Mouse (Mus musculus): ENCODE measurements around the gene Ap1b1.

DNA sequence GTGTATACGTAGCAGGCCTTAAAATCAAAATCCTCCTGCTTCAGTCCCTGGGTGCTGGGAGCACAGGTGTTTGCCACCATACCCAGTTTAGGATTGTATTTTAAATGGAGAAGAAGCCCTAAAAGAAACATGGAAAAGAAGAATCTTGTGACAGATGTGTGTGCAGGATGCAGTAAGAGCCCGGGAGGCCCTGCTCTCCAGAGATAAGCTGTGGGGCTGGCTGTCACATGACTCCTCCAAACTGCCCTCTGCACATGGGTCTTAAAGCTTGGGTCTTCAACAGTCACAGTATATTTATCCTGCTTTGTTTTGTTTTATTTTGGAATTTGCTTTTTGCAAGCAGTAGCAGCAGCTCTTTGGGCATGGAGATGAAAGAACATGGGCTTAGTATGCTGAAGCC lies 19.1 kb upstream of the Ap1b1 start:
- no peak for TF ChIP-seq CTCF (conservative IDR thresholded peaks at IDR 0.05; ENCODE audit: low read length)
- TF ChIP-seq POU5F1 (IDR thresholded peaks at IDR 0.05; ENCODE audit: borderline replicate concordance, low read length) = no peak
